Mouse (Mus musculus): Measurements from ENCODE around the gene Rbp1. TPM values are rescaled to one million over a fixed set of nuclear protein-coding genes. Genes with fewer than 3 reads are reported as not detected.
A peak's percentile ranks its signal among the peaks of the same experiment; 100 is the strongest.

Rbp1 gene
- total RNA-seq, 2 experiments from 2014 or later = 5.4 to 6.3 TPM

GRCm38 (mm10) chr9:98424291-98424690 lies 1.5 kb downstream of the Rbp1 start:
- no peak for DNase-seq (ENCODE audit: low spot score in 2 of 2)

- DNase-seq (ENCODE audit: low spot score in 2 of 2) = peak in 1 of 2 experiments; percentile 35
Measured at GRCm38 (mm10) chr9:98424725-98425210, 2.0 kb downstream of the Rbp1 start.

GRCm38 (mm10) chr9:98425351-98425880 lies 2.7 kb downstream of the Rbp1 start:
- no peak for DNase-seq (ENCODE audit: low spot score in 2 of 2)

GRCm38 (mm10) chr9:98427906-98428517 lies 5.3 kb downstream of the Rbp1 start:
- DNase-seq (ENCODE audit: low spot score in 2 of 2) = no peak

- no peak for DNase-seq (ENCODE audit: low spot score in 2 of 2)
Measured at GRCm38 (mm10) chr9:98428783-98429182, 6.0 kb downstream of the Rbp1 start.

- no peak for DNase-seq (ENCODE audit: low spot score in 2 of 2)
Measured at GRCm38 (mm10) chr9:98429806-98430205, 7.0 kb downstream of the Rbp1 start.

GRCm38 (mm10) chr9:98430528-98430927 lies 7.8 kb downstream of the Rbp1 start:
- DNase-seq (ENCODE audit: low spot score in 2 of 2) = no peak

GRCm38 (mm10) chr9:98433021-98433420 lies 10.3 kb downstream of the Rbp1 start:
- DNase-seq (ENCODE audit: low spot score in 2 of 2) = no peak

GRCm38 (mm10) chr9:98433956-98434588 lies 11.3 kb downstream of the Rbp1 start:
- no peak for DNase-seq (ENCODE audit: low spot score in 2 of 2)

- DNase-seq (ENCODE audit: low spot score in 2 of 2) = no peak
Measured at GRCm38 (mm10) chr9:98437819-98438218, 15.1 kb downstream of the Rbp1 start.

GRCm38 (mm10) chr9:98439091-98439490 lies 16.3 kb downstream of the Rbp1 start:
- no peak for DNase-seq (ENCODE audit: low spot score in 2 of 2)

GRCm38 (mm10) chr9:98442638-98443037 lies 19.9 kb downstream of the Rbp1 start:
- peak in 1 of 2 experiments; percentile 16 for DNase-seq (ENCODE audit: low spot score in 2 of 2)

GRCm38 (mm10) chr9:98445359-98446149 lies 22.8 kb downstream of the Rbp1 start:
- no peak for DNase-seq (ENCODE audit: low spot score in 2 of 2)

GRCm38 (mm10) chr9:98450976-98451375 lies 28.2 kb downstream of the Rbp1 start:
- no peak for DNase-seq (ENCODE audit: low spot score in 2 of 2)

GRCm38 (mm10) chr9:98466709-98467108 lies 43.9 kb downstream of the Rbp1 start:
- DNase-seq (ENCODE audit: low spot score in 2 of 2) = no peak

- DNase-seq (ENCODE audit: low spot score in 2 of 2) = no peak
Measured at GRCm38 (mm10) chr9:98480172-98480749, 57.5 kb downstream of the Rbp1 start.

- DNase-seq (ENCODE audit: low spot score in 2 of 2) = no peak
Measured at GRCm38 (mm10) chr9:98482256-98482655, 59.5 kb downstream of the Rbp1 start.

GRCm38 (mm10) chr9:98485020-98485419 lies 62.3 kb downstream of the Rbp1 start:
- DNase-seq (ENCODE audit: low spot score in 2 of 2) = no peak

GRCm38 (mm10) chr9:98485815-98486214 lies 63.1 kb downstream of the Rbp1 start, which contains the start of gene Rbp2:
Gene Rbp2 (plus strand): TSS chr9:98486115.
- DNase-seq (ENCODE audit: low spot score in 2 of 2) = no peak

GRCm38 (mm10) chr9:98487273-98487672 lies 64.5 kb downstream of the Rbp1 start:
- DNase-seq (ENCODE audit: low spot score in 2 of 2) = no peak

- no peak for DNase-seq (ENCODE audit: low spot score in 2 of 2)
Measured at GRCm38 (mm10) chr9:98489532-98489931, 66.8 kb downstream of the Rbp1 start.

Data from adrenal gland, adult 18-20 months (tissue).